Comparison of ENCODE assay signal across 13 mouse cellular contexts in genomic region chr10:79660298-79660697, GRCm38 (mm10).
A peak's percentile ranks its signal among the peaks of the same experiment; 100 is the strongest.
DNase-seq lines count a peak whose midpoint lies in the region.
"Had no signal": no experiment of that assay in that cellular context is flagged by ENCODE, and none has a peak within 500 bp of the region (broad histone marks: within the 10 kb centered on the region; RNA-seq: fewer than 3 reads in every experiment).

No protein-coding gene starts in this region.

- DNase-seq in embryo, embryonic 10 days (ENCODE audit: low spot score): peak; percentile 32
- DNase-seq in embryo, embryonic 9.5 days (ENCODE audit: extremely low spot score): no peak
- DNase-seq in kidney, postnatal 4 days: peak; percentile 60
- DNase-seq in kidney, adult 18-20 months: no peak
- DNase-seq in thymus, postnatal 4 days: peak; percentile 66
- DNase-seq in thymus, adult 18-20 months: no peak
- DNase-seq in ovary, postnatal 10 days (ENCODE audit: low spot score): no peak
- DNase-seq in frontal cortex, postnatal 14 days (ENCODE audit: low spot score in 2 of 2): no peak
- DNase-seq: adrenal gland, postnatal 10 days; heart, adult 18-20 months; heart, postnatal 36 days; lung, adult 18-20 months; spleen, adult 18-20 months had no signal

Comparison
In these comparisons a context has a peak if more than half of its experiments do, and no peak if none do; other contexts are left out.
1. DNase-seq: peak in embryo, embryonic 10 days (single experiment), kidney, postnatal 4 days (2 of 2) and thymus, postnatal 4 days (single experiment); none in embryo, embryonic 9.5 days (single experiment), kidney, adult 18-20 months (single experiment), thymus, adult 18-20 months (0 of 2), ovary, postnatal 10 days (single experiment) and frontal cortex, postnatal 14 days (0 of 2).